Comparison of ENCODE assay signal across 19 mouse cellular contexts in genomic region chr14:64597218-64597617, GRCm38 (mm10).
DNase-seq lines count a peak whose midpoint lies in the region; ATAC-seq and TF ChIP-seq lines count a peak whose summit lies in the region.
"Had no signal": no experiment of that assay in that cellular context is flagged by ENCODE, and none has a peak within 500 bp of the region (broad histone marks: within the 10 kb centered on the region; RNA-seq: fewer than 3 reads in every experiment).

No protein-coding gene starts in this region.

- no peaks in the 10 kb centered on the region; the same call in 1 of the 2 replicates for H3K36me3 ChIP-seq in forebrain, embryonic 13.5 days (ENCODE audit: poor library complexity, severe bottlenecking)
- H3K36me3 ChIP-seq in hindbrain, embryonic 12.5 days: no peaks in the 10 kb centered on the region
- H3K36me3 ChIP-seq in midbrain, embryonic 16.5 days (ENCODE audit: control insufficient read depth, insufficient read depth, low read length): no peaks in the 10 kb centered on the region
- H3K36me3 ChIP-seq: embryonic facial prominence, embryonic 15.5 days; heart, embryonic 12.5 days; limb, embryonic 12.5 days had no signal

- no peak for ATAC-seq in forebrain, embryonic 13.5 days
- no peak for ATAC-seq in hindbrain, embryonic 12.5 days (ENCODE audit: low FRiP score)
- ATAC-seq in midbrain, embryonic 16.5 days: no peak
- ATAC-seq: CD4-positive, CD25-positive, alpha-beta regulatory T cell, adult 4 months had no signal

- H3K27me3 ChIP-seq in forebrain, embryonic 13.5 days: no peaks in the 10 kb centered on the region
- no peaks in the 10 kb centered on the region for H3K27me3 ChIP-seq in hindbrain, embryonic 12.5 days
- no peaks in the 10 kb centered on the region for H3K27me3 ChIP-seq in midbrain, embryonic 16.5 days (ENCODE audit: control insufficient read depth, insufficient read depth, low read depth, low read length)

- no peak for TF ChIP-seq CTCF in left cerebral cortex, adult 2 months (IDR thresholded peaks at IDR 0.05)

- no peaks in the 10 kb centered on the region for H3K9me3 ChIP-seq in forebrain, embryonic 13.5 days (replicated peaks)
- no peaks in the 10 kb centered on the region for H3K9me3 ChIP-seq in hindbrain, embryonic 12.5 days (replicated peaks)
- H3K9me3 ChIP-seq in midbrain, embryonic 16.5 days (replicated peaks; ENCODE audit: control insufficient read depth, low read length, poor library complexity, severe bottlenecking): no peaks in the 10 kb centered on the region
- H3K9me3 ChIP-seq: embryonic facial prominence, embryonic 15.5 days; heart, embryonic 12.5 days; limb, embryonic 12.5 days; megakaryocyte, embryonic 14.5 days had no signal

- H3K9ac ChIP-seq in forebrain, embryonic 13.5 days: no peak overlapping the region
- no peak overlapping the region for H3K9ac ChIP-seq in hindbrain, embryonic 12.5 days
- no peak overlapping the region for H3K9ac ChIP-seq in midbrain, embryonic 16.5 days (ENCODE audit: low read depth, low read length)
- H3K9ac ChIP-seq: embryonic facial prominence, embryonic 15.5 days; heart, embryonic 12.5 days; limb, embryonic 12.5 days; liver, embryonic 14.5 days had no signal

- intact Hi-C loops in left cerebral cortex, adult 2 months (cut with DNase I): no loop called here

- H3K4me2 ChIP-seq in forebrain, embryonic 13.5 days: no peak overlapping the region
- H3K4me2 ChIP-seq in hindbrain, embryonic 12.5 days (replicated peaks): no peak overlapping the region
- H3K4me2 ChIP-seq in midbrain, embryonic 16.5 days (ENCODE audit: low read length): no peak overlapping the region
- H3K4me2 ChIP-seq: embryonic facial prominence, embryonic 15.5 days; heart, embryonic 12.5 days; limb, embryonic 12.5 days had no signal

- H3K4me1 ChIP-seq in forebrain, embryonic 13.5 days: peaks cover 55% of the 10 kb centered on the region
- peaks cover 37% of the 10 kb centered on the region for H3K4me1 ChIP-seq in hindbrain, embryonic 12.5 days
- peaks cover 39% of the 10 kb centered on the region for H3K4me1 ChIP-seq in midbrain, embryonic 16.5 days (ENCODE audit: control insufficient read depth, insufficient read depth, low read length)
- H3K4me1 ChIP-seq: embryonic facial prominence, embryonic 15.5 days; heart, embryonic 12.5 days; megakaryocyte, embryonic 14.5 days had no signal

- no peak for DNase-seq in left cerebral cortex, adult 2 months (ENCODE audit: extremely low spot score in 1 of 2, low spot score in 2 of 2)
- no peak for DNase-seq in left cerebral cortex, adult 18-20 months (ENCODE audit: low spot score in 2 of 2)
- no peak for DNase-seq in thymus, postnatal 36 days
- DNase-seq in kidney, adult 9 months: no peak
- DNase-seq: adrenal gland, postnatal 14 days; heart, postnatal 36 days; kidney, adult 11 months; kidney, postnatal 4 days; lung, postnatal 10 days; thymus, postnatal 25 days had no signal

- 71% methylated on average over 8 of the region's 8 CpGs for WGBS in forebrain, embryonic 13.5 days
- WGBS in hindbrain, embryonic 12.5 days: 69% methylated on average over 8 of the region's 8 CpGs
- WGBS in midbrain, embryonic 16.5 days: 68% methylated on average over 8 of the region's 8 CpGs

- H3K27ac ChIP-seq in left cerebral cortex, adult 2 months: 0 out of 2 replicates have a peak overlapping the region, but pooled peaks have one; percentile 59
- H3K27ac ChIP-seq in forebrain, embryonic 13.5 days: peak overlapping the region; percentile 91
- peak overlapping the region; percentile 55; the same call in 1 of the 2 replicates for H3K27ac ChIP-seq in hindbrain, embryonic 12.5 days
- peak overlapping the region; percentile 54 for H3K27ac ChIP-seq in midbrain, embryonic 16.5 days (ENCODE audit: low read length)
- H3K27ac ChIP-seq: embryonic facial prominence, embryonic 15.5 days; limb, embryonic 12.5 days; liver, embryonic 14.5 days had no signal

- H3K4me3 ChIP-seq in left cerebral cortex, adult 2 months: no peak overlapping the region
- H3K4me3 ChIP-seq in forebrain, embryonic 13.5 days: no peak overlapping the region
- H3K4me3 ChIP-seq in hindbrain, embryonic 12.5 days: no peak overlapping the region
- H3K4me3 ChIP-seq in midbrain, embryonic 16.5 days (ENCODE audit: low read depth, low read length): no peak overlapping the region
- H3K4me3 ChIP-seq: embryonic facial prominence, embryonic 15.5 days; heart, embryonic 12.5 days; limb, embryonic 12.5 days; megakaryocyte, embryonic 14.5 days had no signal
